Mouse (Mus musculus): ENCODE measurements around the gene Tmem178. TPM values are rescaled to one million over a fixed set of nuclear protein-coding genes. Genes with fewer than 3 reads are reported as not detected.
"Not testable (repeated sequence)": the region's sequence is repeated elsewhere in the genome, so short reads cannot be mapped to it uniquely, and the experiment has no call there.

The Tmem178 gene
- polyA plus RNA-seq, 1 experiment from 2014 or later: 29.4 TPM

- Histone ChIP-seq H3K4me1 (ENCODE audit: control insufficient read depth, insufficient read depth, low read depth, low read length) (no peaks in the 10 kb centered on the region), H3K27ac (ENCODE audit: low read depth, low read length) (no peak overlapping the region), H3K36me3 (ENCODE audit: control insufficient read depth, insufficient read depth, low read length) (no peaks in the 10 kb centered on the region), H3K9ac (ENCODE audit: low read depth, low read length) (no peak overlapping the region), H3K9me3 (ENCODE audit: control insufficient read depth, low read length) (no peaks in the 10 kb centered on the region), H3K4me3 (ENCODE audit: low read length) (no peak overlapping the region), H3K27me3 (replicated peaks; ENCODE audit: control insufficient read depth, insufficient read depth, low read length) (no peaks in the 10 kb centered on the region), H3K4me2 (ENCODE audit: low read length) (no peak overlapping the region)
- WGBS: 91% methylated on average over 7 of the region's 7 CpGs
- ATAC-seq: no peak
These were observed 4.6 kb upstream of the Tmem178 start for GRCm38 (mm10) chr17:80939833-80940232.

GRCm38 (mm10) chr17:80941857-80942256 lies 2.6 kb upstream of the Tmem178 start:
- no peaks in the 10 kb centered on the region for H3K27me3 ChIP-seq (replicated peaks; ENCODE audit: control insufficient read depth, insufficient read depth, low read length)
- ATAC-seq: no peak
- no peaks in the 10 kb centered on the region for H3K9me3 ChIP-seq (ENCODE audit: control insufficient read depth, low read length)
- H3K9ac ChIP-seq (ENCODE audit: low read depth, low read length): no peak overlapping the region
- no peak overlapping the region for H3K4me2 ChIP-seq (ENCODE audit: low read length)
- no peak overlapping the region for H3K4me3 ChIP-seq (ENCODE audit: low read length)
- H3K36me3 ChIP-seq (ENCODE audit: control insufficient read depth, insufficient read depth, low read length): no peaks in the 10 kb centered on the region
- H3K27ac ChIP-seq (ENCODE audit: low read depth, low read length): no peak overlapping the region
- H3K4me1 ChIP-seq (ENCODE audit: control insufficient read depth, insufficient read depth, low read depth, low read length): peaks cover 6% of the 10 kb centered on the region
- 40% methylated on average over 11 of the region's 11 CpGs for WGBS

- H3K4me1 ChIP-seq (ENCODE audit: control insufficient read depth, insufficient read depth, low read depth, low read length): peaks cover 12% of the 10 kb centered on the region
- H3K9me3 ChIP-seq (ENCODE audit: control insufficient read depth, low read length): no peaks in the 10 kb centered on the region
- H3K4me3 ChIP-seq (ENCODE audit: low read length): peak overlapping the region; percentile 60
- ATAC-seq: peak; percentile 40
- H3K36me3 ChIP-seq (ENCODE audit: control insufficient read depth, insufficient read depth, low read length): no peaks in the 10 kb centered on the region
- WGBS: 10% methylated on average over 10 of the region's 26 CpGs
- peak overlapping the region; percentile 89 for H3K4me2 ChIP-seq (ENCODE audit: low read length)
- H3K9ac ChIP-seq (ENCODE audit: low read depth, low read length): peak overlapping the region; percentile 78
- H3K27me3 ChIP-seq (replicated peaks; ENCODE audit: control insufficient read depth, insufficient read depth, low read length): no peaks in the 10 kb centered on the region
- H3K27ac ChIP-seq (ENCODE audit: low read depth, low read length): peak overlapping the region; percentile 83
These were observed 450 bp upstream of the Tmem178 start for GRCm38 (mm10) chr17:80943835-80944529.

DNA sequence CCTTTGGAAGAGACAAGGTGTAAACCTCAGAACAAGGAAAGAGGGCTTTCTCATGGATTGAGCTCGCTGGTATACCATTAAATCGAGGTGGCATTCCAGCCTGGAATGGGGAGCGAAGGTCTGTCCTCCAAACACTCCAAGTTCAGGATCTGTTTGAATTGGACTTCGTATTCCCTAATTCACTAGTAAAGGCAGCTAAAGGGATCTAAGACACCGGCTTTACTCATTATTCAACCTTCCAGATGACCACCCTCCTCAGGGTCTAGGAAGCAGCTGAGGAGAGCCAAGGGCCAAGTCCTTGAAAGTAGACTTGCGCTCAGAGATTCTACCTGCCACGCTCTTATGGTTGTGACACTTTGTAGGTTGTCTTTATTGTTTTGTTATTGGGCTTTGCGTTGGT lies 1.1 kb downstream of the Tmem178 start:
- not testable (repeated sequence) for H3K27me3 ChIP-seq (replicated peaks; ENCODE audit: control insufficient read depth, insufficient read depth, low read length); ATAC-seq; H3K36me3 ChIP-seq (ENCODE audit: control insufficient read depth, insufficient read depth, low read length); H3K27ac ChIP-seq (ENCODE audit: low read depth, low read length); H3K9me3 ChIP-seq (ENCODE audit: control insufficient read depth, low read length)
- 21% methylated on average over 8 of the region's 8 CpGs for WGBS
- Histone ChIP-seq H3K4me2 (ENCODE audit: low read length) (peak overlapping the region; percentile 57), H3K4me3 (ENCODE audit: low read length) (peak overlapping the region; percentile 39), H3K9ac (ENCODE audit: low read depth, low read length) (peak overlapping the region; percentile 53), H3K4me1 (ENCODE audit: control insufficient read depth, insufficient read depth, low read depth, low read length) (peaks cover 12% of the 10 kb centered on the region)

GRCm38 (mm10) chr17:80946091-80946885 lies 1.9 kb downstream of the Tmem178 start:
- peak overlapping the region; percentile 57 for H3K4me2 ChIP-seq (ENCODE audit: low read length)
- H3K9ac ChIP-seq (ENCODE audit: low read depth, low read length): 0 out of 2 replicates have a peak overlapping the region, but pooled peaks have one; percentile 1
- no peaks in the 10 kb centered on the region for H3K27me3 ChIP-seq (replicated peaks; ENCODE audit: control insufficient read depth, insufficient read depth, low read length)
- H3K36me3 ChIP-seq (ENCODE audit: control insufficient read depth, insufficient read depth, low read length): no peaks in the 10 kb centered on the region
- peaks cover 12% of the 10 kb centered on the region for H3K4me1 ChIP-seq (ENCODE audit: control insufficient read depth, insufficient read depth, low read depth, low read length)
- ATAC-seq: no peak
- H3K4me3 ChIP-seq (ENCODE audit: low read length): peak overlapping the region; percentile 39
- no peaks in the 10 kb centered on the region for H3K9me3 ChIP-seq (ENCODE audit: control insufficient read depth, low read length)
- H3K27ac ChIP-seq (ENCODE audit: low read depth, low read length): no peak overlapping the region; the same call in 1 of the 2 replicates
- WGBS: 38% methylated on average over 5 of the region's 5 CpGs

GRCm38 (mm10) chr17:80947075-80947960 lies 2.9 kb downstream of the Tmem178 start:
- Histone ChIP-seq H3K27me3 (replicated peaks; ENCODE audit: control insufficient read depth, insufficient read depth, low read length) (no peaks in the 10 kb centered on the region), H3K4me3 (ENCODE audit: low read length) (peak overlapping the region; percentile 39), H3K27ac (ENCODE audit: low read depth, low read length) (no peak overlapping the region; the same call in 1 of the 2 replicates), H3K4me2 (ENCODE audit: low read length) (peak overlapping the region; percentile 57), H3K36me3 (ENCODE audit: control insufficient read depth, insufficient read depth, low read length) (no peaks in the 10 kb centered on the region), H3K4me1 (ENCODE audit: control insufficient read depth, insufficient read depth, low read depth, low read length) (peaks cover 12% of the 10 kb centered on the region), H3K9me3 (ENCODE audit: control insufficient read depth, low read length) (no peaks in the 10 kb centered on the region), H3K9ac (ENCODE audit: low read depth, low read length) (no peak overlapping the region)
- WGBS: 73% methylated on average over 12 of the region's 12 CpGs
- no peak for ATAC-seq

GRCm38 (mm10) chr17:80949382-80949781 lies 5.0 kb downstream of the Tmem178 start:
- WGBS: 80% methylated on average over 7 of the region's 7 CpGs
- Histone ChIP-seq H3K27ac (ENCODE audit: low read depth, low read length) (no peak overlapping the region), H3K4me3 (ENCODE audit: low read length) (no peak overlapping the region), H3K4me2 (ENCODE audit: low read length) (no peak overlapping the region), H3K9me3 (ENCODE audit: control insufficient read depth, low read length) (no peaks in the 10 kb centered on the region), H3K9ac (ENCODE audit: low read depth, low read length) (no peak overlapping the region), H3K27me3 (replicated peaks; ENCODE audit: control insufficient read depth, insufficient read depth, low read length) (no peaks in the 10 kb centered on the region), H3K36me3 (ENCODE audit: control insufficient read depth, insufficient read depth, low read length) (no peaks in the 10 kb centered on the region), H3K4me1 (ENCODE audit: control insufficient read depth, insufficient read depth, low read depth, low read length) (peaks cover 15% of the 10 kb centered on the region)
- no peak for ATAC-seq

DNA sequence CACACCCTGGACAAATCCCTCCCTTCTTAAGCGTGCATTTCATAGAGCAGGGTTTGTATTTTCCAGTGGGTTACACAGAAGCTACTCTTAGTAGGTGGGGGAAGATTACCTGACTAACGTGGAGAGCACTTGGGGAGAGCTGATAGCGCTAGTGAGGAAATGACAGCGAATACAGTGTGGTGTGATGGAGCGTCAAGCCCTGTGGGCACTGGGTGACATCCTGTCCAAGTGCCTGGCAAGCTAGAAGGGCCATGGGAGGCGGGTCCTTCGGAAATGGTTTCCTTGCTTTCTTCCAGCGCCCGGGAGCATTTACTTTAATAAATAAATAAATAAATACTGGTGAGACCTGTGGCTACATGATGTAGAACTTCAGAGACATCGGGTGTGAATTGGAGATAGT lies 5.5 kb downstream of the Tmem178 start:
- no peak for ATAC-seq
- H3K4me2 ChIP-seq (ENCODE audit: low read length): no peak overlapping the region
- H3K9me3 ChIP-seq (ENCODE audit: control insufficient read depth, low read length): no peaks in the 10 kb centered on the region
- H3K4me1 ChIP-seq (ENCODE audit: control insufficient read depth, insufficient read depth, low read depth, low read length): peaks cover 15% of the 10 kb centered on the region
- no peak overlapping the region for H3K27ac ChIP-seq (ENCODE audit: low read depth, low read length)
- H3K36me3 ChIP-seq (ENCODE audit: control insufficient read depth, insufficient read depth, low read length): no peaks in the 10 kb centered on the region
- H3K9ac ChIP-seq (ENCODE audit: low read depth, low read length): no peak overlapping the region
- no peak overlapping the region for H3K4me3 ChIP-seq (ENCODE audit: low read length)
- 86% methylated on average over 10 of the region's 10 CpGs for WGBS
- H3K27me3 ChIP-seq (replicated peaks; ENCODE audit: control insufficient read depth, insufficient read depth, low read length): no peaks in the 10 kb centered on the region

Measured in hindbrain, embryonic 16.5 days (tissue).